Comparison of ENCODE assay signal across 8 mouse cellular contexts in genomic region chr1:153501644-153502321, GRCm38 (mm10). TPM values are rescaled to one million over a fixed set of nuclear protein-coding genes. Genes with fewer than 3 reads are reported as not detected.
DNase-seq lines count a peak whose midpoint lies in the region; ATAC-seq and TF ChIP-seq lines count a peak whose summit lies in the region.

No protein-coding gene starts in this region.

- 25% methylated on average over 5 of the region's 5 CpGs for WGBS in intestine, postnatal 0 days

- H3K9ac ChIP-seq in intestine, postnatal 0 days (ENCODE audit: low read depth, low read length), result no peak overlapping the region

- peak; percentile 49 for DNase-seq in layer of hippocampus, adult 9-11 months
- no peak for DNase-seq in layer of hippocampus, postnatal 36 days
- DNase-seq in ZHBTc4 (ENCODE audit: low read depth, low spot score), result peak; percentile 58
- no peak for DNase-seq in neural tube, embryonic 10.5 days (ENCODE audit: extremely low spot score, low spot score)
- no peak for DNase-seq in urinary bladder, postnatal 4 days (ENCODE audit: low spot score in 2 of 2)
- DNase-seq in spleen, adult 12 weeks (ENCODE audit: low spot score), result no peak

- peak overlapping the region; percentile 67 for H3K27ac ChIP-seq in intestine, postnatal 0 days (ENCODE audit: low read depth, low read length)

- H3K4me3 ChIP-seq in intestine, postnatal 0 days (ENCODE audit: low read depth, low read length), result no peak overlapping the region

- H3K4me2 ChIP-seq in intestine, postnatal 0 days (replicated peaks; ENCODE audit: low read depth), result no peak overlapping the region

- peak; percentile 79 for ATAC-seq in intestine, postnatal 0 days
- peak; percentile 69 for ATAC-seq in megakaryocyte, adult 5-6 weeks (ENCODE audit: poor library complexity, severe bottlenecking)

- H3K4me1 ChIP-seq in intestine, postnatal 0 days (replicated peaks; ENCODE audit: control insufficient read depth, insufficient read depth, low read length), result no peaks in the 10 kb centered on the region

- H3K36me3 ChIP-seq in intestine, postnatal 0 days (ENCODE audit: control insufficient read depth, insufficient read depth), result no peaks in the 10 kb centered on the region

- no peaks in the 10 kb centered on the region for H3K27me3 ChIP-seq in intestine, postnatal 0 days (replicated peaks; ENCODE audit: control insufficient read depth, insufficient read depth, low read length)

- no peaks in the 10 kb centered on the region for H3K9me3 ChIP-seq in intestine, postnatal 0 days (ENCODE audit: control insufficient read depth)

- TF ChIP-seq CTCF in intestine, postnatal 0 days (IDR thresholded peaks at IDR 0.05; ENCODE audit: low read depth), result peak; percentile 34; the same call in 1 of the 2 replicates

RNA-seq across cellular contexts. Expression of gene Dhx9, which starts 14.3 kb away (rescaled TPM):
- total RNA-seq in layer of hippocampus, postnatal 36 days (2021), result 100 to 1,000 TPM; 119 to 124 TPM
- polyA plus RNA-seq in intestine, postnatal 0 days (2015; fragmentation: Nextera tagmentation; extraction: Ambion mirVana), result 14.1 TPM in 2 replicates
- total RNA-seq in megakaryocyte, adult 5-6 weeks (2015), result 90.5 and 96.5 TPM in 2 replicates
- 78.1 and 115 TPM in 2 replicates for total RNA-seq in megakaryocyte, adult 5-6 weeks (2017)

RNA-seq across cellular contexts. Expression of gene Npl, which starts 48.1 kb away (rescaled TPM):
- 1 to 10 TPM; 3.5 TPM for total RNA-seq in layer of hippocampus, postnatal 36 days (2021)
- 967 and 1,051 TPM in 2 replicates for polyA plus RNA-seq in intestine, postnatal 0 days (2015; fragmentation: Nextera tagmentation; extraction: Ambion mirVana)
- total RNA-seq in megakaryocyte, adult 5-6 weeks (2015), result 8.5 and 9.4 TPM in 2 replicates
- 2.2 and 3.4 TPM in 2 replicates for total RNA-seq in megakaryocyte, adult 5-6 weeks (2017)

Comparison
In these comparisons a context has a peak if more than half of its experiments do, and no peak if none do; other contexts are left out.
1. DNase-seq: peak in layer of hippocampus, adult 9-11 months (single experiment) and ZHBTc4 (single experiment); none in layer of hippocampus, postnatal 36 days (0 of 2), neural tube, embryonic 10.5 days (single experiment), urinary bladder, postnatal 4 days (0 of 2) and spleen, adult 12 weeks (single experiment).